Mouse (Mus musculus) neural tube, embryonic 15.5 days (tissue): ENCODE data around the gene Arnt2. TPM values are rescaled to one million over a fixed set of nuclear protein-coding genes. Genes with fewer than 3 reads are reported as not detected.

Source experiments
- ATAC-seq: fragments of 200-750 bp; cut with Nextera tagmentation; 2 replicates; pipeline ENCODE4 v1.8.0; 2017; ENCODE audit warnings: mild to moderate bottlenecking, moderate TSS enrichment, moderate library complexity; ENCODE audit not compliant: low FRiP score
- H3K27ac ChIP-seq: fragments of 300-500 bp; sonication (generic); replicated peaks from 2 replicates; pipeline ENCODE4 v1.5.1; 2015; ENCODE audit warnings: mild to moderate bottlenecking, inconsistent platforms
- H3K27me3 ChIP-seq: fragments of 300-500 bp; sonication (generic); replicated peaks from 2 replicates; pipeline ENCODE4 v1.6.1; 2015; ENCODE audit warnings: inconsistent platforms
- H3K36me3 ChIP-seq: fragments of 300-500 bp; sonication (generic); 2 replicates; pipeline ENCODE4 v1.6.1; 2015; ENCODE audit warnings: inconsistent platforms
- H3K4me1 ChIP-seq: fragments of 300-500 bp; sonication (generic); 2 replicates; pipeline ENCODE4 v1.6.1; 2015; ENCODE audit warnings: inconsistent platforms
- H3K4me2 ChIP-seq: fragments of 300-500 bp; sonication (generic); 2 replicates; pipeline ENCODE4 v1.6.1; 2015; ENCODE audit warnings: inconsistent platforms, mild to moderate bottlenecking, moderate library complexity
- H3K4me3 ChIP-seq: fragments of 300-500 bp; sonication (generic); replicated peaks from 2 replicates; pipeline ENCODE4 v1.5.1; 2015; ENCODE audit warnings: mild to moderate bottlenecking, inconsistent platforms
- H3K9ac ChIP-seq: fragments of 300-500 bp; sonication (generic); replicated peaks from 2 replicates; pipeline ENCODE4 v1.6.1; 2015; ENCODE audit warnings: mild to moderate bottlenecking, inconsistent platforms
- H3K9me3 ChIP-seq: fragments of 300-500 bp; sonication (generic); replicated peaks from 2 replicates; pipeline ENCODE4 v1.6.1; 2016; ENCODE audit warnings: inconsistent platforms
- WGBS: fragments of 180-500 bp; shearing (Covaris S2); methylation state at CpG from one replicate; pipeline ENCODE4 v1.1.7; 2015; ENCODE audit warnings: mixed read lengths; 5-methylcytosine and 5-hydroxymethylcytosine counted together
- polyA plus RNA-seq: library from polyadenylated mRNA; unstranded; fragments of >200 nt; fragmentation: Nextera tagmentation; extraction: Ambion mirVana; gene quantifications from 2 replicates; pipeline ENCODE4 v1.2.1, GENCODE M21; 2015

Gene Arnt2
- polyA plus RNA-seq, 1 experiment from 2014 or later: 55.0 TPM

- H3K9me3 ChIP-seq: no peaks in the 10 kb centered on the region
- no peak overlapping the region for H3K27ac ChIP-seq
- H3K4me3 ChIP-seq: no peak overlapping the region
- ATAC-seq: no peak
- H3K4me1 ChIP-seq: peaks cover 21% of the 10 kb centered on the region; the same call in 1 of the 2 replicates
- 50% methylated on average over 2 of the region's 2 CpGs for WGBS
- H3K4me2 ChIP-seq: no peak overlapping the region
- no peak overlapping the region for H3K9ac ChIP-seq
- H3K27me3 ChIP-seq: no peaks in the 10 kb centered on the region
- H3K36me3 ChIP-seq: peaks cover 24% of the 10 kb centered on the region
These were observed 47.3 kb downstream of the Arnt2 start for GRCm38 (mm10) chr7:84362711-84363110.

GRCm38 (mm10) chr7:84361086-84361684 is 48.8 kb downstream of the Arnt2 start:
- ATAC-seq: no peak
- Histone ChIP-seq H3K4me2 (no peak overlapping the region), H3K4me1 (peaks cover 21% of the 10 kb centered on the region; the same call in 1 of the 2 replicates), H3K27ac (no peak overlapping the region), H3K36me3 (peaks cover 24% of the 10 kb centered on the region), H3K9ac (no peak overlapping the region), H3K27me3 (no peaks in the 10 kb centered on the region), H3K9me3 (no peaks in the 10 kb centered on the region), H3K4me3 (no peak overlapping the region)
- 78% methylated on average over 10 of the region's 10 CpGs for WGBS

GRCm38 (mm10) chr7:84358426-84358825 is 51.5 kb downstream of the Arnt2 start:
- no peak overlapping the region for H3K4me2 ChIP-seq
- H3K4me3 ChIP-seq: no peak overlapping the region
- no peaks in the 10 kb centered on the region for H3K27me3 ChIP-seq
- H3K36me3 ChIP-seq: peaks cover 24% of the 10 kb centered on the region
- H3K4me1 ChIP-seq: peaks cover 22% of the 10 kb centered on the region
- ATAC-seq: no peak
- WGBS: 65% methylated on average over 1 of the region's 1 CpGs
- H3K27ac ChIP-seq: no peak overlapping the region
- no peak overlapping the region for H3K9ac ChIP-seq
- H3K9me3 ChIP-seq: no peaks in the 10 kb centered on the region

GRCm38 (mm10) chr7:84355619-84356570 is 54.1 kb downstream of the Arnt2 start:
- Histone ChIP-seq H3K27ac (peak overlapping the region; percentile 48), H3K27me3 (no peaks in the 10 kb centered on the region), H3K4me2 (no peak overlapping the region), H3K4me1 (peaks cover 14% of the 10 kb centered on the region), H3K4me3 (no peak overlapping the region), H3K9me3 (no peaks in the 10 kb centered on the region), H3K9ac (no peak overlapping the region), H3K36me3 (peaks cover 32% of the 10 kb centered on the region)
- WGBS: 68% methylated on average over 10 of the region's 10 CpGs
- ATAC-seq: peak; percentile 68; the same call in 1 of the 2 replicates

- 88% methylated on average over 2 of the region's 2 CpGs for WGBS
- no peak overlapping the region for H3K27ac ChIP-seq
- no peak for ATAC-seq
These were observed 55.1 kb downstream of the Arnt2 start for GRCm38 (mm10) chr7:84354890-84355289.

GRCm38 (mm10) chr7:84350529-84350928 is 59.4 kb downstream of the Arnt2 start:
- H3K4me1 ChIP-seq: peaks cover 2% of the 10 kb centered on the region
- H3K4me2 ChIP-seq: no peak overlapping the region
- no peak overlapping the region for H3K9ac ChIP-seq
- no peaks in the 10 kb centered on the region for H3K9me3 ChIP-seq
- H3K4me3 ChIP-seq: no peak overlapping the region
- H3K27ac ChIP-seq: no peak overlapping the region
- ATAC-seq: no peak
- H3K27me3 ChIP-seq: no peaks in the 10 kb centered on the region
- H3K36me3 ChIP-seq: peaks cover 28% of the 10 kb centered on the region

More at GRCm38 (mm10) chr7:84354890-84355289, 55.1 kb downstream of the Arnt2 start:
- H3K9ac ChIP-seq: no peak overlapping the region
- peaks cover 14% of the 10 kb centered on the region for H3K4me1 ChIP-seq
- H3K36me3 ChIP-seq: peaks cover 23% of the 10 kb centered on the region
- no peak overlapping the region for H3K4me3 ChIP-seq
- no peaks in the 10 kb centered on the region for H3K27me3 ChIP-seq
- no peaks in the 10 kb centered on the region for H3K9me3 ChIP-seq
- H3K4me2 ChIP-seq: no peak overlapping the region

GRCm38 (mm10) chr7:84349976-84350375 is 60.0 kb downstream of the Arnt2 start:
- Histone ChIP-seq H3K27me3 (no peaks in the 10 kb centered on the region), H3K4me1 (no peaks in the 10 kb centered on the region; the same call in 1 of the 2 replicates), H3K36me3 (peaks cover 33% of the 10 kb centered on the region), H3K27ac (no peak overlapping the region), H3K4me3 (no peak overlapping the region), H3K9ac (no peak overlapping the region), H3K9me3 (no peaks in the 10 kb centered on the region), H3K4me2 (no peak overlapping the region)
- 91% methylated on average over 2 of the region's 2 CpGs for WGBS
- ATAC-seq: no peak

GRCm38 (mm10) chr7:84348145-84348911 is 61.6 kb downstream of the Arnt2 start:
- Histone ChIP-seq H3K27me3 (no peaks in the 10 kb centered on the region), H3K4me3 (no peak overlapping the region), H3K9me3 (no peaks in the 10 kb centered on the region), H3K4me2 (no peak overlapping the region), H3K27ac (no peak overlapping the region), H3K9ac (no peak overlapping the region), H3K36me3 (peaks cover 50% of the 10 kb centered on the region), H3K4me1 (no peaks in the 10 kb centered on the region; the same call in 1 of the 2 replicates)
- 87% methylated on average over 9 of the region's 9 CpGs for WGBS
- no peak for ATAC-seq

GRCm38 (mm10) chr7:84343160-84343559 is 66.8 kb downstream of the Arnt2 start:
- Histone ChIP-seq H3K27me3 (no peaks in the 10 kb centered on the region), H3K27ac (no peak overlapping the region), H3K4me1 (0 out of 2 replicates have a peak, but pooled peaks cover 8% of the 10 kb centered on the region), H3K4me2 (no peak overlapping the region), H3K36me3 (peaks cover 51% of the 10 kb centered on the region), H3K4me3 (no peak overlapping the region), H3K9me3 (no peaks in the 10 kb centered on the region), H3K9ac (no peak overlapping the region)
- WGBS: 96% methylated on average over 3 of the region's 3 CpGs
- no peak for ATAC-seq

- H3K9ac ChIP-seq: no peak overlapping the region
- no peaks in the 10 kb centered on the region for H3K27me3 ChIP-seq
- no peaks in the 10 kb centered on the region for H3K9me3 ChIP-seq
- WGBS: 94% methylated on average over 1 of the region's 1 CpGs
- H3K4me3 ChIP-seq: no peak overlapping the region
- H3K4me2 ChIP-seq: no peak overlapping the region
- H3K4me1 ChIP-seq: peaks cover 17% of the 10 kb centered on the region
- H3K27ac ChIP-seq: no peak overlapping the region
- no peak for ATAC-seq
- H3K36me3 ChIP-seq: peaks cover 36% of the 10 kb centered on the region
These were observed 69.0 kb downstream of the Arnt2 start for GRCm38 (mm10) chr7:84341001-84341400.

- Histone ChIP-seq H3K4me2 (no peak overlapping the region), H3K4me3 (no peak overlapping the region), H3K4me1 (peaks cover 17% of the 10 kb centered on the region), H3K36me3 (peaks cover 18% of the 10 kb centered on the region), H3K27ac (no peak overlapping the region), H3K9ac (no peak overlapping the region), H3K27me3 (no peaks in the 10 kb centered on the region), H3K9me3 (no peaks in the 10 kb centered on the region)
- 59% methylated on average over 1 of the region's 1 CpGs for WGBS
- ATAC-seq: no peak
These were observed 70.8 kb downstream of the Arnt2 start for GRCm38 (mm10) chr7:84339186-84339585.
